In genomic region chr14:73875916-73876315, GRCm38 (mm10) we compare ENCODE assay signal across 14 mouse cellular contexts.
DNase-seq lines count a peak whose midpoint lies in the region; TF ChIP-seq lines count a peak whose summit lies in the region.
"Had no signal": no experiment of that assay in that cellular context is flagged by ENCODE, and none has a peak within 500 bp of the region (broad histone marks: within the 10 kb centered on the region; RNA-seq: fewer than 3 reads in every experiment).

No protein-coding gene starts in this region.

- H3K9me3 ChIP-seq in CH12.LX (replicated peaks; ENCODE audit: low read length) = no peaks in the 10 kb centered on the region
- H3K9me3 ChIP-seq: G1E had no signal

- no peaks in the 10 kb centered on the region for H3K79me2 ChIP-seq in CH12.LX (replicated peaks; ENCODE audit: control insufficient read depth, extremely low read depth, insufficient read depth, poor library complexity, severe bottlenecking)

- TF ChIP-seq POLR2A in CH12.LX (IDR thresholded peaks at IDR 0.05; ENCODE audit: low read depth, low read length) = no peak
- no peak for TF ChIP-seq POLR2A in cerebellum, adult 2 months (IDR thresholded peaks at IDR 0.05; ENCODE audit: borderline replicate concordance, insufficient read depth, low read length)

- H3K27me3 ChIP-seq in CH12.LX (replicated peaks) = no peaks in the 10 kb centered on the region
- no peaks in the 10 kb centered on the region for H3K27me3 ChIP-seq in cerebellum, adult 2 months (ENCODE audit: control insufficient read depth, insufficient read depth, low read length)

- dilution Hi-C loops in CH12.LX (cut with MboI; ENCODE audit: extremely low pct_ligation_motif_present, extremely low pct_unique_long_range_greater_than_20kb, low sequenced_read_pairs) = no loop called here

- H3K4me2 ChIP-seq in CH12.LX (ENCODE audit: insufficient read depth, low read depth, poor library complexity, severe bottlenecking) = no peak overlapping the region

- TF ChIP-seq CTCF in CH12.LX (conservative IDR thresholded peaks at IDR 0.05 in 1 of 2, IDR thresholded peaks at IDR 0.05 in 1 of 2; ENCODE audit: low read depth in 2 of 2, low read length in 2 of 2) = no peak
- TF ChIP-seq CTCF in cerebellum, adult 2 months (IDR thresholded peaks at IDR 0.05; ENCODE audit: borderline replicate concordance, insufficient read depth, low read depth, low read length) = no peak

- H3K27ac ChIP-seq in CH12.LX (ENCODE audit: insufficient read depth, low read depth) = no peak overlapping the region
- no peak overlapping the region for H3K27ac ChIP-seq in cerebellum, adult 2 months (ENCODE audit: insufficient read depth, low read length)

- no peak overlapping the region for H3K9ac ChIP-seq in CH12.LX (ENCODE audit: insufficient read depth, low read depth)

- peak; percentile 79 for DNase-seq in A20 (ENCODE audit: low read depth, low spot score)
- peak; percentile 45 for DNase-seq in CH12.LX (ENCODE audit: extremely low read depth)
- no peak for DNase-seq in right cerebral cortex, postnatal 4 days
- DNase-seq in cerebellum, adult 2 months = no peak
- DNase-seq: adrenal gland, adult 2 months; adrenal gland, adult 8-10 months; adrenal gland, postnatal 10 days; adrenal gland, postnatal 14 days; adrenal gland, postnatal 25 days; adrenal gland, postnatal 36 days; B cell, adult 2 months; cerebellum, adult 11 months; cerebellum, adult 8-10 months had no signal

- 81% methylated on average over 3 of the region's 3 CpGs for WGBS in cerebellum, adult 2 months

- peaks cover 11 to 61% of the 10 kb centered on the region in 2 experiments; a peak in 3 of 4 replicates for H3K4me1 ChIP-seq in CH12.LX (ENCODE audit: control insufficient read depth in 1 of 2, insufficient read depth in 2 of 2)
- no peaks in the 10 kb centered on the region for H3K4me1 ChIP-seq in cerebellum, adult 2 months (ENCODE audit: control insufficient read depth, insufficient read depth, low read length)

- TF ChIP-seq RAD21 in CH12.LX (IDR thresholded peaks at IDR 0.05; ENCODE audit: low read depth, low read length) = no peak

- TF ChIP-seq EP300 in CH12.LX (IDR thresholded peaks at IDR 0.05; ENCODE audit: low read length) = peak; percentile 74

- H3K36me3 ChIP-seq in CH12.LX (replicated peaks in 1 of 2; ENCODE audit: control insufficient read depth in 1 of 2, insufficient read depth in 1 of 2, low read length in 1 of 2) = no peaks in the 10 kb centered on the region
- H3K36me3 ChIP-seq: G1E had no signal

- H3K4me3 ChIP-seq in CH12.LX (replicated peaks in 1 of 3; ENCODE audit: low read depth in 2 of 3, low read length in 2 of 3, poor library complexity in 1 of 3) = no peak overlapping the region
- no peak overlapping the region for H3K4me3 ChIP-seq in cerebellum, adult 2 months (replicated peaks; ENCODE audit: insufficient read depth, low read depth, low read length)

- in situ Hi-C loops in CH12.LX (cut with MboI; ENCODE audit: low pct_ligation_motif_present, low pct_unique_long_range_greater_than_20kb, low sequenced_read_pairs) = no loop called here

TF ChIP-seq in CH12.LX, 34 proteins besides CTCF, POLR2A, EP300 and RAD21:
- peak; percentile 50 for TF ChIP-seq ETS1 (conservative IDR thresholded peaks at IDR 0.05; ENCODE audit: low read depth, low read length)
- TF ChIP-seq BHLHE40 (IDR thresholded peaks at IDR 0.05; ENCODE audit: low read depth, low read length) = peak; percentile 39; the same call in 1 of the 2 replicates
- peak; percentile 80 for TF ChIP-seq IRF4 (IDR thresholded peaks at IDR 0.05; ENCODE audit: low read depth, low read length)
- no peak for TF ChIP-seq USF2 (conservative IDR thresholded peaks at IDR 0.05; ENCODE audit: low read depth, low read length)

Comparison
In these comparisons a context has a peak if more than half of its experiments do, and no peak if none do; other contexts are left out.
1. DNase-seq: peak in A20 (single experiment) and CH12.LX (single experiment); none in right cerebral cortex, postnatal 4 days (single experiment) and cerebellum, adult 2 months (0 of 2).